Mouse (Mus musculus) heart, adult 18-20 months (tissue): ENCODE results near the gene Olfr1346. TPM values are rescaled to one million over a fixed set of nuclear protein-coding genes. Genes with fewer than 3 reads are reported as not detected.

Experiments
- DNase-seq, 2 experiments: peaks; one replicate each; pipeline ENCODE4 v3.0.0; 2021 to 2022; ENCODE audit warnings: mixed read lengths in 1 of 2
- long read RNA-seq, 2 experiments: library from polyadenylated mRNA; stranded (forward); transcript quantifications; one replicate each; pipeline ENCODE4 v2.0.0; 2021
- total RNA-seq, 2 experiments: library from RNA; stranded (reverse); gene quantifications; 2 replicates each; pipeline ENCODE4 v1.2.3; 2021

Olfr1346 gene
- not detected for total RNA-seq
- long read RNA-seq, experiment 1, result 0 reads
- long read RNA-seq, experiment 2, result 0 reads

DNA sequence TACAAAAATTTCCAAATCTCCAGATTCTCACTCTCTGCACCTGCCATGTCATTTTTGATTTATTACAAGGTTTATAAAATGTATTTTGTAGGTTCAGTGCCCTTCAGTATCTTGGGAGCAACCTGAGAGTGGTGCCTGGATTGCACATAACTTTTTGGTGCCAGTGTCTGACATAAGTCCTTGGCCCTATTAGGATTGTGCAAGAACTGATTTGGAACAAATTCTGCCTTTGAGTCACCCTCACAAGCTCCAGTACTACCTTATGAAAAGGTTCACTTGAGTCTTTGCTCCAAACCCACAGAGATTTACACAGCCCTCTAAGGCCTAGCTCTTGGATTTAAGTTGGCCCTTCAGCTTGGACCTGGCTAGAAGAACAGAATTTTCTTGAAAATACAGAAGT, at the start of gene Olfr1346:
Gene Olfr1346 (plus strand): TSS at position 151 of the 400 bp plus-strand sequence.
- no peak for DNase-seq

DNA sequence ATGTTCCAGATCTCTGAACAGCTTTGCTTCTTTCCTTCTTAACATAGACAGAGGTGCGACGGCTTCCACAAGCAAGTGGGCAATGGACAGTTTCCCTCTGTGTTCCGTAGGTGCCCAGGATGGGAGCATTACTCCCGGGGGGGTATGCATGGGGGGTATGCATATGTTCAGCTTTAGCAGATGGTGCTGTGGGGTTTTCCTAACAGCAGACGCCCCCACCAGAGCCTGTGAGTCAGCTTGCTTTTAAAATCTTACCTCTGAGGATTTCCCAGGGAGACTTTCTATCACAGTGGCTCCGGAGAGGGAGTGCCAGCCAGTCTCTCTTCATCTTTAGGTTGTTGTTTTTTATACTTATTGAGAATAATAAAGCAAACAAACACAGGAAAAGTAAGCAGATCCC, 47.0 kb upstream of the Olfr1346 start:
- no peak for DNase-seq

DNA sequence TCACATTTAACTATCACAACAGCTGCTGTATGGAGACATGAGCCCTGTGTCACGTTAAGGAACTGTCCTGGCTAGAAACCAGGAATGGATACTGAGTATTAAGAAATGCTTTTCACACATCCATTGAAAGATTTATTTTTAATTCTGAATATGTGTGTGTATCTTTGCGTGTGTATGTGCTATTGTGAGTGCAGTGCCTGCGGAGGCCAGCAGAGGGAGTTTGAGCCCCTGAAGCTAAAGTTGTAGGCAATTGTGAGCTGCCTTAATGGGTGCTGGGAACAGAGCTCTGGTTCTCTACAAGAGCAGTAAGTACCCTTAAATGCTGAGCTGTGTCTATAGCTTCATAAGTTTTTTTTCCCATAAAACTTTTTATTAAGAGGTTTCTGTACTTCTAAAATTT, 37.5 kb upstream of the Olfr1346 start:
- DNase-seq, result no peak

DNA sequence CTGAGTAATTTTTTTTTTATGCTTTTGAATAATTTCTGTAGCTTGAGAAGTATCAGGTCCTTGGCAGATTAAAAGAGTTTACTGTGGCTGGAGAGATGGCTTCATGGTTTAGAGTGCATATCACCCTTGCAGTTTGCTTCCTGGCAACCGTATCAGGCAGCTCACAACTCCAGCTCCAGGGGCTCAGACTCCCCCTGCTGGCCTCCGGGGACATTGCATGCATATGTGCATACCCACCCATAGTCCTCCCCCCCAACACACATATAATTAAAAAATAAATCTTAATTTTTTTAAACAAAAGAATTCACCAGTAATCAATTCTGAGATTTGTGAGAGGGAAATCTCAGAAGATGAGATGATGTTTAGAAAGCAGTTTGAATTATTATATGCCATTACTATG, 36.6 kb upstream of the Olfr1346 start:
- peak; percentile 9 to 16 for DNase-seq

DNA sequence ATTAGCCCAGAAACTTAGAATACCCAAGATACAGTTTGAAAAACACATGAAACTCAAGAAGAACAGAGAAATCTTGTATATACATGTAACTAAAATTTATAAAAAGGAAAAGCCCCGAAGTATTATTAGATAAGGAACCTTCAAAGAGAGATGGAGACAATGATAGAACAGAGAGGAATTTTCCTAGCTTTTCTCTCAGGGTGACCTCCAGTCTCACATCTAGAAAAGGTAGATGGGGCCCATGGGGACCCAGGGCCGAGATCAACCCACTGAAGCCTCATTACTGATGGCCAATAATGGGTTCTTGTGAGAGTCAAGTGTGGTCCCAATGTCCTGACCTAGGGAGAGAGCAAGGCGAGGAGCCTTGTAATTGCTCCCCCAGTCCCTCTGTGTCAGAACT, 28.5 kb upstream of the Olfr1346 start, which contains the start of gene Olfr1344:
Gene Olfr1344 (plus strand): TSS at position 301 of the 400 bp plus-strand sequence.
- no peak for DNase-seq

DNA sequence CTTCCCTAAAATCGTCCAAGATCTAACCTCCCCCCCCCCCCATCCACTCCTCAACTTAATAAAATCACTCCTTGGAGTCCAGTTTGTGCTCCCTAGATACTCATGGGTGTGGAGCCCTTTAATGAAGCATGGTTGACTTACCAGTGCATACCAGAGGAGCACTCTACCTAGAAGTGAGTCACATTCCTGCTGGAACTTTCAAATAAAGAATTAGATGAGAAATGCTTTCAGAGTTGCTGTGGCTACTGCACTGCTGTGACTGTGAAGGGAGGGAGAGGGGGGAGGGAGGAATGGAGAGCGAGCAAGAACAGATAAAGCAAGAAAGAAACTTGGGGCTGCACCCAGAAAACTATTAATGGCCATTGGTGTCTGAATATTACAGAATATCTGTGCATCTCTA, 25.7 kb upstream of the Olfr1346 start:
- DNase-seq, result no peak

DNA sequence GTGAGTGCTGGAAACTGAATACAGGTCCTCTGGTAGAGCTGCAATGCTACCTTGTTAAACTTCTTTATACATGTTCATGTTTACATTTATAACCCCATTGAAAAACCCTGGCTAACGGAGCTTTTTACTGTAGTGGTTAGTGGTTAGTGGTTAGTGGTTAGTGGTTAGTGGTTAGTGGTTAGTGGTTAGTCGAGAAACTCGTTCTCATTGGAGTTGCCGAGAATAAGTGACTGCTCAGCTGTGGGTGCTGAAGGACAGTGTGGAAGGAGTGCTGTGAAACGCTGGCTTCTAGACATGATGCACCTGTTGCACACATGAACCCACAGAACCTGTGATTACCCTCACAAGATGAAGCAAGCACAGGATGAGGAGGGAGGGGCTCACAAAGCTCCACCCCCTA, 19.1 kb upstream of the Olfr1346 start:
- no peak for DNase-seq

DNA sequence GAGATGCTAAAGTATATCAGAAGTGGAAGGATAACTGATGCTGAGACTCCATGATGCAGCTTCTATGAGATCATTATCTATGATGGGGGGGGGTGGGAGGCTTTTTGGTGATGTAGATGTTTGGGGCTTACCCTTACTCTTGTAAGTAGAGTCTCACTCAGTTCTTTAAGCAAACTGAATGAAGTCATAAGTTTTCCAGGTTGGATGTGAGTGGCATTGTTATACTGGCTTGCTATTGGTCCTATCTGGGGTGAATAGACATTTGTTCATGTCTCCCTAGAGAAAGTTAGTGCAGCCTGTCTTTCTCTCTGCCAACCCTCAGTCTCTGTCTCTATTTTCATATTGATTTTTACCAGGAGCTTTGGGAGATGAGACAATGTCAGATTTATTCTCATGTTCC, 11.0 kb upstream of the Olfr1346 start, which contains the start of gene Olfr1336:
Gene Olfr1336 (plus strand): TSS at position 301 of the 400 bp plus-strand sequence.
- DNase-seq, result no peak

DNA sequence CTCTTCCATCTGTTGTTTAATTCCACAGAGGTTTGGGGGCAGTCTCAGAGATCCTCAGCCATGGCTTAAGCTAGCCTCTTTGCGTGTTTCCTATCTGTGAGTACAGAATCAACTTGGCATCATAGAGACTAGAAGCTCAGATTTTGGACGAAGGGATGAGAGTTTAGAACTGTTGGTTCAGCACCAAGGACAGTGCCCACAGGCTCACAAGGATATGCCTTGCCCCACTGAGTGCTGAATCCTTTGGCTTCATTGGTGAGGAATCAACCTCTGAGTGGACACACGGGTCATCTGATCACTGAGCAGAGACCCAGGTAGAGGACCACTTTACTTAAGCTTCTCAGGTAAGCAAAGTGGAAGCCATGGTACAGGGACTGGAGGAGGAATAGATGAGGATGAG, 10.5 kb upstream of the Olfr1346 start:
- DNase-seq, result no peak

DNA sequence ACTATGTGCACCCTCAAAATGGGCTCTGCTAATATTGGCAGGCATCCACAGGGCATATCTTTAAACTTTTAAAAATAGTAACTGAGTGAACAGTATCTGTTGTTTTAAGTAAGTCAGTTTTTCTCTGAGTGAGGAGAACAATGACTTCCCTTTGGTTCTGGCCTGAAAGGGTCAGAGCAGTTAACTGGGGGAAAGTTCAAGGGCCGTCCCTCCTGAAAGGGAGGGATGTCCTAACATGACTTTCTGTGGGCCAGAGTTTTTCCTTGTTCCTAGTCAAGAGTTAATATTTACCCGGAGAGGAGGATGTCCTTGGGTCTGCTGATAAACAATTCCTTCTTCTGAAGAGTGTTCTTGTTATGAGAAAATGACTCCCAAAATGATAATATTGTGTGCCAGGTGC, 10.7 kb downstream of the Olfr1346 start:
- peak in 1 of 2 experiments; percentile 22 for DNase-seq

DNA sequence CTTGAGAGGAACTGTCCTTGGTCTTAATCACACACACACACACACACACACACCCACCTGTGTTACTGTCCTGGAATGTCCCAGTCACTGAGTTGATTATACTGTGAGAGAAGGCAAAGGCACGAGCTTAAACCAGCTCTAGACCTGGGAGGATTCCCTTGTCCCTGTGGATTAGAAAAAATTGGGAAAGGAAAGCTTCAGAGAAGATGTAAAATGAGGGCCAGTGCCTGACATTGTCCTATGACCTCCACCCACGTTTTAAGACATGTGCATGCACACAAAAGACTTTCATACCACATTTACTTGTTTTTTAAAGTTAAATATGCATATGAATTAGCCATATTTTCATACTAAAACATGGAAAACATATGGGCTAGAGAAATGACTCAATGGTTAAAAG, 19.9 kb downstream of the Olfr1346 start, which contains the start of gene Olfr5:
Gene Olfr5 (minus strand): TSS at position 101 of the 400 bp plus-strand sequence.
- DNase-seq, result no peak

DNA sequence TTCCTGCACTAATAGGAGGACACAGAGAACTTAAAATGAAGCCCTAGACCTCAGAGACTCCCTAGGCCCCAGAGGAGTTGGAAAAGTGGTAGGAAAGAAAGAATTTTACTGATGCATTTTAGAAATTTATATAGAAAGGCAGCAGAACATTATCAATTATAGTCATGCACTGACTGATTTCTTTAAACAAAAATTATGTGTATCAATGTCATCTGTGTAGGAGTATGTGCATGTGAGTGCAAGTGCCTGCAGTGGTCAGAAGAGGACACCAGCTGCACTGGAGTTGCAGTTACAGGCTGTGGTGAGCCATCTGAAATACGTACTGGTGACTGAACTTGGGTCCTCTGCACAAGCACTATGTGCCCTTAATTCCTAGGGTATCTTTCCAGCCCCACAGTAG, 32.8 kb downstream of the Olfr1346 start, which contains the start of gene Olfr1347:
Gene Olfr1347 (minus strand): TSS at position 101 of the 400 bp plus-strand sequence.
- DNase-seq, result no peak

DNA sequence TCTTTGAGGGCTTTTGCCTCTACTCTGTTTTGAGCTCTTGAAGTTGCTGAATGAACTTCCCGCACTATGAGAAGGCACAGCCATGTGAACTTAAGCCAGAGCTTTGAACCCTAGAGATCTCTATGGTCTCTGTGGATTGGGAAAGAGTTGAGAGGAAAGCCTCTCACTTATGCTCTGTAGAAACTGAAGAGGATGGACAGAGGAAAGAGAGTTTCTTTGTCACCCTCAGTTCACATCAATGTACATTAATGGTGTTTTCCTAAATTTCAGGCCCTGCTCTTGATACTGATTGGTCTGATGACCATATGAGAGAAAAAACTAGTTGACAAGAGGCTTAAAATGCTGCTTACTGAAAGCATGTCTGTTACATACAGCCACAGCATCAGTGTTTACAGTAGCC, 41.7 kb downstream of the Olfr1346 start, which contains the start of gene Olfr1348:
Gene Olfr1348 (minus strand): TSS at position 101 of the 400 bp plus-strand sequence.
- no peak for DNase-seq

DNA sequence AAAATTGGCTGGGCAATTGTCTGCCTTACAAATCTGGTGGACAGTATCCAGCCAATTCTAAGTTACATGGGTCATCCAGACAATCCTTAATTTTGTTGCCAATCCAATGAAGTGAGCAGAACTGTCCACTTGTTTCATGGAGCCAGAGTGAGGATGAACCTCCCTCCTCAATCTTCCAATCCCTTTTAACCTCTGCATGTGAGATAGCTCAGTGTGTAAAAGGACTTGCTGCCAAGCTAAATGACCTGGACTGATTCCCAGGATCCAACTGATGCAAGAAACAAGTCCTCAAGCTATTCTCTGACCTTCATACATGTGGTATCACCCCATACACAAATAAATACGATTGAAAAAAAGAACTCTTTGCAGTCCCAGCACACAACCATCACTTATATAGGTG, 54.8 kb downstream of the Olfr1346 start:
- peak in 1 of 2 experiments; percentile 6 for DNase-seq

DNA sequence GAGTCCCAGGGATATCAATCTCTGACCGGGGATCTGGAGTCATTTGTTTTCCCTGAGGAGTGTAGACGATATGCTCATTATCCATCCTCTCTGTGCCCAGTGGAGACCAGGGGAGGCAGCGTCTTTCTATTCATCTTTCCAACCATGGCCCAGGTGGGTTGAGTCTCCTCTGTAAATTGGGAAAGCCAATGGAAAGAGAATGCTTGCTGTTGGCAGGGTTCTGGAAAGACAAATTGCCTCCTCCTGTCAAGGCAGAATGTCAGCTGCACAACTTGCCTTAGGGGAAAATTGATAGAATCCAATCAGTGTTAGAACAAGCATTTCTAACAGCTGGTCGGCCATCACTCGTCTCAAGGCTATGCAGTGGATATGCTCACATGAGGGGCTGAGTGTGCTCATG, 55.9 kb downstream of the Olfr1346 start, which contains the start of gene Olfr1349:
Gene Olfr1349 (minus strand): TSS at position 101 of the 400 bp plus-strand sequence.
- DNase-seq, result no peak

DNA sequence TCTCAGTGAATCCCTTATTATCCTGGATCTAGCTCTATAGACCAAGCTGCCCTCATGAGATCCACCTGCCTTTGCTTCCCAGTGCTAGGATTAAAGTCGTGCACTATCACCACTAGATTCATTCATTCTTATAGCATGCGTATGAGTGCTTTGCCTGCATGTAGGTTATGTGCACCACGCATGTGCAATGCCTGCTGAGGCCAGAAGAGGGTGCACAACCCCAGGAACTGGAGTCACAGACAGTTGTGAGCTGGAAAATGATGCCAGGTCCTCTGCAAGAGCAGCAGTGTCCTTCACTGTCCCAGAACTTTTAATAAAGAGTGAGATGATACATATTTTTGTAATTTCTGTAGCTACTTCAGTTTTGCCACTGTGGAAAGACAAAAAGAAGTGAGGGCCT, 58.1 kb downstream of the Olfr1346 start:
- no peak for DNase-seq

DNA sequence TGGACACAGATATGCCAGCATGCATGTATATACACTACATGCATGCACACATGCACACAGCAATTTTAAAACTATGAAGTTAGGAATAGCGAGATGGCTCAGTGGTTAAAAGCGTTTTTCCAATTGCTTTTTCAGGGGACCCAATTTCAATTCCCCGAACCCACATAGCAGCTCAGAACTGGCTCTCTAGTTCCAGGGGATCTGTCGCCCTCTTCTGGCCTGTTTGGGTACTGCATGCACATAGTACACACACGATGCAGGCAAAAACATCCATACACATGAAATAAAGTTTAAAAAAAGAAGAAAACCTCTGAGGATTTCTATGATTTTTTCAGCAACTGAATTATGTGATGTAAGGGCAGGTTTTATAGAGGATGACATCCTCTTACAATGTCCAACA, 59.2 kb downstream of the Olfr1346 start:
- no peak for DNase-seq

Other genes starting within 250 kb of the Olfr1346 start
- not detected for gene Zscan5b, start 244.8 kb upstream of the Olfr1346 start, total RNA-seq
- not detected for gene Epp13, start 214.4 kb upstream of the Olfr1346 start, total RNA-seq
- gene Zfp667, start 180.5 kb upstream of the Olfr1346 start, total RNA-seq, result 1 to 10 TPM; 2.7 to 3.7 TPM
- 1 to 10 TPM; 2.9 to 3.0 TPM for gene Zfp583, start 135.8 kb upstream of the Olfr1346 start, total RNA-seq
- gene Gm3854, start 123.3 kb upstream of the Olfr1346 start, total RNA-seq, result under 1 TPM; 0.22 to 0.36 TPM
- 1 to 10 TPM; 2.2 to 2.5 TPM for gene Zfp78, start 103.8 kb upstream of the Olfr1346 start, total RNA-seq
- 1 to 10 TPM; 2.8 to 3.7 TPM for gene Zfp28, start 83.8 kb upstream of the Olfr1346 start, total RNA-seq
- not detected for gene Smim17, start 68.4 kb upstream of the Olfr1346 start, total RNA-seq
- not detected for gene Gm20715, start 56.8 kb upstream of the Olfr1346 start, total RNA-seq
- gene Olfr1344, start 28.4 kb upstream of the Olfr1346 start, total RNA-seq, result not detected
- gene Olfr1336, start 10.9 kb upstream of the Olfr1346 start, total RNA-seq, result not detected
- not detected for gene Olfr5, start 19.8 kb downstream of the Olfr1346 start, total RNA-seq
- gene Olfr1347, start 32.7 kb downstream of the Olfr1346 start, total RNA-seq, result not detected
- gene Olfr1348, start 41.6 kb downstream of the Olfr1346 start, total RNA-seq, result not detected
- not detected for gene Olfr1349, start 55.8 kb downstream of the Olfr1346 start, total RNA-seq
- not detected for gene Olfr1350, start 97.7 kb downstream of the Olfr1346 start, total RNA-seq
- gene Zim1, start 229.3 kb downstream of the Olfr1346 start, total RNA-seq, result 1 to 10 TPM; 3.4 to 4.8 TPM